Mouse (Mus musculus) myocyte (in vitro differentiated cells): ENCODE measurements around the gene Tnmd.

Experiments used
- E2F4 ChIP-seq: IDR thresholded peaks from one replicate; pipeline ENCODE4 v1.6.1; 2011; ENCODE audit warnings: mild to moderate bottlenecking, control low read depth, moderate library complexity; ENCODE audit not compliant: insufficient read depth
- MAX ChIP-seq: IDR thresholded peaks from one replicate; pipeline ENCODE4 v1.6.1; 2011; ENCODE audit warnings: low read depth, mild to moderate bottlenecking, control low read depth
- MYOG ChIP-seq, 3 experiments: IDR thresholded peaks; one replicate each; pipeline ENCODE4 v1.6.1; 2011; ENCODE audit warnings: control low read depth in 2 of 3, low read depth in 2 of 3, mild to moderate bottlenecking in 2 of 3; ENCODE audit not compliant: insufficient read length in 2 of 3, control insufficient read depth in 1 of 3, insufficient read depth in 1 of 3
- POLR2A ChIP-seq: IDR thresholded peaks from one replicate; pipeline ENCODE4 v1.6.1; 2011; ENCODE audit warnings: low read depth, mild to moderate bottlenecking, control low read depth, moderate library complexity; ENCODE audit not compliant: insufficient read length
- TCF3 ChIP-seq: IDR thresholded peaks from one replicate; pipeline ENCODE4 v1.6.1; 2011; ENCODE audit warnings: low read depth, control low read depth; ENCODE audit not compliant: insufficient read length

DNA sequence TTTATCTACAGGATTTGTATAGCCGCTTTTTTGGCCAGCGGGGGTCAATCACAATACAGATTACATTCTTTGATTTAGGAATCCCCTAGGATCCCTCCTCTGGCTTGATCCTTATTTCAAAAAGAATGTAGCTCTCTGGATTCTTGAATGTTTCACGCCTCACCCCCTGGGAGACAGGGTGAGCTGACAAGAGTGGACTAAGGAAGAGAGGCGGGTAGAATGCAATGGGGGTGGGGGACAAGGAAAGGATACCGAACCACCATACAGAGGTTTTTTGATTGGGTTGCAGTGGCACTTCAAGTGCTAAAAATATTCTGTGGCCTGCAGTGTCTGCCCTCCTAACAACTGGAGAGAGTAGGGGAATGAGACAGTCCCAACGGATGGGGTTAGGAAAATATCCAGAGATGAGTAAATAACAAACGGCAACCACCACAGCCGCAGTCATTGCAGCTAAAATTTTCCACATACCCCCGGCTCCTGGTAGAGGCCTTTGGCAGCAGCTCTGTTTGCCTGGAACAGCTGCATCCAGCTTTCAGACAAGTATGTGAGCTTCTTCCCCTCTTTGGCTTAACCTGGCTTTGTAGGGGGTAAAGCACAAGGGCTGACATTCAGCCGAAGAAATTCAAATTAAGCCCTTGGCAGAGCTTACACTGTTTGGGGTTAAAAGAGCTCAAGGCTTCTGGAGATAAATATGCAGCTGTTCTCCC is 60.8 kb downstream of the Tnmd start:
- TF ChIP-seq TCF3, result no peak
- no peak for TF ChIP-seq POLR2A
- TF ChIP-seq E2F4, result no peak
- peak in 2 of 3 experiments; percentile 26 to 69 for TF ChIP-seq MYOG (IDR thresholded peaks at IDR 0.05; ENCODE audit: control insufficient read depth in 1 of 3, insufficient read depth in 1 of 3, insufficient read length in 2 of 3, low read depth in 2 of 3)
- no peak for TF ChIP-seq MAX
